Mouse (Mus musculus) cerebellum, adult 2 months (tissue): ENCODE results near the gene Dact3.

Experiments used
- CTCF ChIP-seq: fragments of 200-500 bp; IDR thresholded peaks from 2 replicates; pipeline ENCODE4 v1.5.1; 2011; ENCODE audit warnings: low read depth, mild to moderate bottlenecking, control low read depth, low read length, moderate library complexity, borderline replicate concordance; ENCODE audit not compliant: insufficient read depth
- POLR2A ChIP-seq: fragments of 200-500 bp; IDR thresholded peaks from 2 replicates; pipeline ENCODE4 v1.6.1; 2011; ENCODE audit warnings: low read length, control low read depth, borderline replicate concordance; ENCODE audit not compliant: insufficient read depth

- TF ChIP-seq CTCF (no peak), POLR2A (no peak)
These were observed 30.4 kb upstream of the Dact3 start for GRCm38 (mm10) chr7:16844696-16845071.
